Mouse (Mus musculus): Measurements from ENCODE around the gene Pbx1.
"Not testable (repeated sequence)": the region's sequence is repeated elsewhere in the genome, so short reads cannot be mapped to it uniquely, and the experiment has no call there.

The Pbx1 gene

GRCm38 (mm10) chr1:168432232-168432280, at the start of gene Pbx1:
TSS of gene Pbx1 (minus strand) at chr1:168432270.
- DNase-seq (ENCODE audit: low read depth, low spot score): not testable (repeated sequence)

GRCm38 (mm10) chr1:168479626-168480025, 47.6 kb upstream of the Pbx1 start:
- DNase-seq (ENCODE audit: low read depth, low spot score): no peak

GRCm38 (mm10) chr1:168478829-168479228, 46.8 kb upstream of the Pbx1 start:
- peak; percentile 60 for DNase-seq (ENCODE audit: low read depth, low spot score)

GRCm38 (mm10) chr1:168476917-168477316, 44.8 kb upstream of the Pbx1 start:
- DNase-seq (ENCODE audit: low read depth, low spot score): no peak

- DNase-seq (ENCODE audit: low read depth, low spot score): no peak
Measured at GRCm38 (mm10) chr1:168476216-168476897, 44.3 kb upstream of the Pbx1 start.

- no peak for DNase-seq (ENCODE audit: low read depth, low spot score)
Measured at GRCm38 (mm10) chr1:168475579-168476208, 43.6 kb upstream of the Pbx1 start.

- no peak for DNase-seq (ENCODE audit: low read depth, low spot score)
Measured at GRCm38 (mm10) chr1:168473255-168474069, 41.4 kb upstream of the Pbx1 start.

- no peak for DNase-seq (ENCODE audit: low read depth, low spot score)
Measured at GRCm38 (mm10) chr1:168472545-168473254, 40.6 kb upstream of the Pbx1 start.

- DNase-seq (ENCODE audit: low read depth, low spot score): no peak
Measured at GRCm38 (mm10) chr1:168459426-168459825, 27.4 kb upstream of the Pbx1 start.

GRCm38 (mm10) chr1:168457191-168457747, 25.2 kb upstream of the Pbx1 start:
- DNase-seq (ENCODE audit: low read depth, low spot score): no peak

- no peak for DNase-seq (ENCODE audit: low read depth, low spot score)
Measured at GRCm38 (mm10) chr1:168455178-168455577, 23.1 kb upstream of the Pbx1 start.

GRCm38 (mm10) chr1:168433671-168434070, 1.6 kb upstream of the Pbx1 start:
- DNase-seq (ENCODE audit: low read depth, low spot score): no peak

GRCm38 (mm10) chr1:168432281-168432725, 233 bp upstream of the Pbx1 start:
- DNase-seq (ENCODE audit: low read depth, low spot score): peak; percentile 92

- no peak for DNase-seq (ENCODE audit: low read depth, low spot score)
Measured at GRCm38 (mm10) chr1:168431711-168432231, 299 bp downstream of the Pbx1 start.

GRCm38 (mm10) chr1:168430868-168431710, 981 bp downstream of the Pbx1 start:
- peak; percentile 51 for DNase-seq (ENCODE audit: low read depth, low spot score)

- peak; percentile 66 for DNase-seq (ENCODE audit: low read depth, low spot score)
Measured at GRCm38 (mm10) chr1:168429856-168430644, 2.0 kb downstream of the Pbx1 start.

GRCm38 (mm10) chr1:168429406-168429805, 2.7 kb downstream of the Pbx1 start:
- peak; percentile 46 for DNase-seq (ENCODE audit: low read depth, low spot score)

GRCm38 (mm10) chr1:168428255-168428654, 3.8 kb downstream of the Pbx1 start:
- peak; percentile 8 for DNase-seq (ENCODE audit: low read depth, low spot score)

- DNase-seq (ENCODE audit: low read depth, low spot score): no peak
Measured at GRCm38 (mm10) chr1:168427596-168427995, 4.5 kb downstream of the Pbx1 start.

- DNase-seq (ENCODE audit: low read depth, low spot score): no peak
Measured at GRCm38 (mm10) chr1:168426900-168427299, 5.2 kb downstream of the Pbx1 start.
